Mouse (Mus musculus): Measurements from ENCODE around the gene Tet2. TPM values are rescaled to one million over a fixed set of nuclear protein-coding genes. Genes with fewer than 3 reads are reported as not detected.

The Tet2 gene
- polyA plus RNA-seq, 1 experiment from 2014 or later, result 4.3 TPM

DNA sequence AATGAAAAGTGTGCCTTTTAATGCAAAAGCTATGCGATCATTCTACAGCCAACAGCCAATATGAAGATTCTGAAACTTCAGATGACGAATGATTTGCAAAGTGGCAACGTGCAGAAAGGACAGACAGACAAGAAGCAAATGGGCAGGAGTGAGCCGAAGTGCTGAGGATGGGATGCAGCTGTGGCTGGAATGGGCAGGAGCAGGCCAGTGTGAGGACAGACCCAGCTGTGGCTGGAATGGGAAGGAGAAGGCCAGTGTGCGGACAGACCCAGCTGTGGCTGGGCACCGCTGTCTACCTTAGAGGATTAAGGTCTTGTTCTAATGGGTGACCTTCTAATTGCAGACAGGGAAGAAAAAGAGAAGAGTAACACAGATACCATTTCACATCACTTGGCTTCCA lies 9.3 kb downstream of the Tet2 start:
- TF ChIP-seq CTCF (IDR thresholded peaks at IDR 0.05; ENCODE audit: low read depth) (no peak), EP300 (IDR thresholded peaks at IDR 0.05; ENCODE audit: low read depth) (no peak)
- Histone ChIP-seq H3K36me3 (replicated peaks; ENCODE audit: insufficient read depth, low read length) (0 out of 2 replicates have a peak, but pooled peaks cover 3% of the 10 kb centered on the region), H3K27me3 (ENCODE audit: insufficient read depth, low read length) (no peaks in the 10 kb centered on the region), H3K27ac (ENCODE audit: low read depth) (no peak overlapping the region), H3K9ac (replicated peaks) (no peak overlapping the region), H3K4me1 (ENCODE audit: insufficient read depth) (peaks cover 14% of the 10 kb centered on the region), H3K4me3 (ENCODE audit: low read depth, low read length) (no peak overlapping the region), H3K9me3 (ENCODE audit: low read length) (no peaks in the 10 kb centered on the region), H3K4me2 (ENCODE audit: low read depth, low read length) (no peak overlapping the region)
- DNase-seq (no peak), ATAC-seq (no peak)
- WGBS (ENCODE audit: insufficient replicate concordance), result 85% methylated on average over 6 of the region's 6 CpGs

GRCm38 (mm10) chr3:133534066-133534465 lies 10.9 kb downstream of the Tet2 start:
- 0 out of 2 replicates have a peak, but pooled peaks cover 3% of the 10 kb centered on the region for H3K36me3 ChIP-seq (replicated peaks; ENCODE audit: insufficient read depth, low read length)
- WGBS (ENCODE audit: insufficient replicate concordance), result 56% methylated on average over 6 of the region's 6 CpGs
- H3K27ac ChIP-seq (ENCODE audit: low read depth), result no peak overlapping the region
- ATAC-seq (no peak), DNase-seq (no peak)
- no peak overlapping the region for H3K4me3 ChIP-seq (ENCODE audit: low read depth, low read length)
- no peak overlapping the region for H3K9ac ChIP-seq (replicated peaks)
- no peaks in the 10 kb centered on the region for H3K9me3 ChIP-seq (ENCODE audit: low read length)
- H3K27me3 ChIP-seq (ENCODE audit: insufficient read depth, low read length), result no peaks in the 10 kb centered on the region
- TF ChIP-seq CTCF (IDR thresholded peaks at IDR 0.05; ENCODE audit: low read depth), result no peak
- no peak for TF ChIP-seq EP300 (IDR thresholded peaks at IDR 0.05; ENCODE audit: low read depth)
- H3K4me1 ChIP-seq (ENCODE audit: insufficient read depth), result peaks cover 14% of the 10 kb centered on the region
- no peak overlapping the region for H3K4me2 ChIP-seq (ENCODE audit: low read depth, low read length)

GRCm38 (mm10) chr3:133533272-133533995 lies 11.5 kb downstream of the Tet2 start:
- Histone ChIP-seq H3K9me3 (ENCODE audit: low read length) (no peaks in the 10 kb centered on the region), H3K27me3 (ENCODE audit: insufficient read depth, low read length) (no peaks in the 10 kb centered on the region), H3K9ac (replicated peaks) (no peak overlapping the region), H3K27ac (ENCODE audit: low read depth) (no peak overlapping the region), H3K4me3 (ENCODE audit: low read depth, low read length) (no peak overlapping the region), H3K4me2 (ENCODE audit: low read depth, low read length) (no peak overlapping the region), H3K36me3 (replicated peaks; ENCODE audit: insufficient read depth, low read length) (0 out of 2 replicates have a peak, but pooled peaks cover 3% of the 10 kb centered on the region), H3K4me1 (ENCODE audit: insufficient read depth) (peaks cover 14% of the 10 kb centered on the region)
- 71% methylated on average over 11 of the region's 11 CpGs for WGBS (ENCODE audit: insufficient replicate concordance)
- DNase-seq (no peak), ATAC-seq (no peak)
- TF ChIP-seq CTCF (IDR thresholded peaks at IDR 0.05; ENCODE audit: low read depth), result no peak
- no peak for TF ChIP-seq EP300 (IDR thresholded peaks at IDR 0.05; ENCODE audit: low read depth)

DNA sequence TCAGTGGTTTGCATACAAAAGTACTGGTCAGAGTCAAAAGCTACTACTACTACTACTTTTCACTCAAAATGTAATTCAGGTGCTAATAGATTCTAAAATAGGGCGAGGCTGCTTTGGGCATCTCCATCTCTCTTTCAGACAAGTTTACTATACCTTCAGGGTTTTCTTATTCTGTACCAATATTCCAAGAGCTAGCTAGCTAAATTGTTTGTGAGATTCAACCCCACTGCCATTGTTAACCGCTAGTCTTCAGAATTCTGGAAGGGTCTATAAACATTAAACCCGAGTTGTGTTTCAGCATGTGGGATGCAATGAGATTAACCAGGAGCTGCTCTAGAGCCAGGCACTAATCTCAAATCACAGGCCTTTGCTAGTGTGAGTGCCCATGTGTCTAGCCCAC lies 12.1 kb downstream of the Tet2 start:
- peaks cover 14% of the 10 kb centered on the region for H3K4me1 ChIP-seq (ENCODE audit: insufficient read depth)
- no peak overlapping the region for H3K4me2 ChIP-seq (ENCODE audit: low read depth, low read length)
- DNase-seq (no peak), ATAC-seq (no peak)
- H3K4me3 ChIP-seq (ENCODE audit: low read depth, low read length), result no peak overlapping the region
- no peak overlapping the region for H3K27ac ChIP-seq (ENCODE audit: low read depth)
- 66% methylated on average over 3 of the region's 3 CpGs for WGBS (ENCODE audit: insufficient replicate concordance)
- no peaks in the 10 kb centered on the region for H3K27me3 ChIP-seq (ENCODE audit: insufficient read depth, low read length)
- H3K9ac ChIP-seq (replicated peaks), result no peak overlapping the region
- H3K9me3 ChIP-seq (ENCODE audit: low read length), result no peaks in the 10 kb centered on the region
- TF ChIP-seq EP300 (IDR thresholded peaks at IDR 0.05; ENCODE audit: low read depth) (no peak), CTCF (IDR thresholded peaks at IDR 0.05; ENCODE audit: low read depth) (no peak)
- H3K36me3 ChIP-seq (replicated peaks; ENCODE audit: insufficient read depth, low read length), result 0 out of 2 replicates have a peak, but pooled peaks cover 3% of the 10 kb centered on the region

DNA sequence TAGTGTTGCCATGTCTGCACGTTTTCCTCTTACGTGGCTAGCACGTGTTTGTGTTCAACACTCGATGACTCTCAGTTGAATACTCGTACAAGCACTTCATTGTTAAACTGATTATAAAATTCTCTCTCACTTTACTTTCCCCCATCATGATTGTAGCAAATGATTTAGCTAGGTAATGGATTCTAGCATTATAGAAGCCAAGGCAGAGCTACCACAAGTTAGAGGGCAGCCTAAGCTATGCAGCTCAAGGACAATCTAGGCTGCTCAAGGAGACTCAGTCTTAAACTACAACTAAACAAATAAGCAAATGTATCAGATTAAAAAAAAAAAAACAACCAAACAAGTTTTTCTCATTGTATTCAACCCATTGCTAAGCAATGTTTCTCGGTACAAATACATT lies 12.7 kb downstream of the Tet2 start:
- 0 out of 2 replicates have a peak, but pooled peaks cover 3% of the 10 kb centered on the region for H3K36me3 ChIP-seq (replicated peaks; ENCODE audit: insufficient read depth, low read length)
- H3K4me1 ChIP-seq (ENCODE audit: insufficient read depth), result peaks cover 14% of the 10 kb centered on the region
- H3K9ac ChIP-seq (replicated peaks), result no peak overlapping the region
- H3K9me3 ChIP-seq (ENCODE audit: low read length), result no peaks in the 10 kb centered on the region
- DNase-seq, result no peak
- 88% methylated on average over 6 of the region's 6 CpGs for WGBS (ENCODE audit: insufficient replicate concordance)
- H3K4me3 ChIP-seq (ENCODE audit: low read depth, low read length), result no peak overlapping the region
- H3K4me2 ChIP-seq (ENCODE audit: low read depth, low read length), result no peak overlapping the region
- TF ChIP-seq EP300 (IDR thresholded peaks at IDR 0.05; ENCODE audit: low read depth), result no peak
- no peak for TF ChIP-seq CTCF (IDR thresholded peaks at IDR 0.05; ENCODE audit: low read depth)
- no peak overlapping the region for H3K27ac ChIP-seq (ENCODE audit: low read depth)
- no peaks in the 10 kb centered on the region for H3K27me3 ChIP-seq (ENCODE audit: insufficient read depth, low read length)
- ATAC-seq, result no peak

GRCm38 (mm10) chr3:133531101-133531500 lies 13.8 kb downstream of the Tet2 start:
- no peak for ATAC-seq

More at GRCm38 (mm10) chr3:133531101-133531500, 13.8 kb downstream of the Tet2 start:
- peaks cover 17% of the 10 kb centered on the region for H3K4me1 ChIP-seq (ENCODE audit: insufficient read depth)
- no peak overlapping the region for H3K9ac ChIP-seq (replicated peaks)
- no peak overlapping the region for H3K27ac ChIP-seq (ENCODE audit: low read depth)
- no peak overlapping the region for H3K4me2 ChIP-seq (ENCODE audit: low read depth, low read length)
- H3K27me3 ChIP-seq (ENCODE audit: insufficient read depth, low read length), result no peaks in the 10 kb centered on the region
- H3K4me3 ChIP-seq (ENCODE audit: low read depth, low read length), result no peak overlapping the region
- WGBS (ENCODE audit: insufficient replicate concordance), result 58% methylated on average over 2 of the region's 2 CpGs
- H3K36me3 ChIP-seq (replicated peaks; ENCODE audit: insufficient read depth, low read length), result 0 out of 2 replicates have a peak, but pooled peaks cover 3% of the 10 kb centered on the region
- DNase-seq, result no peak
- no peak for TF ChIP-seq EP300 (IDR thresholded peaks at IDR 0.05; ENCODE audit: low read depth)
- H3K9me3 ChIP-seq (ENCODE audit: low read length), result no peaks in the 10 kb centered on the region

Data from liver, postnatal 0 days (tissue).